Mouse (Mus musculus): ENCODE data around the gene Bmp8a.

DNA sequence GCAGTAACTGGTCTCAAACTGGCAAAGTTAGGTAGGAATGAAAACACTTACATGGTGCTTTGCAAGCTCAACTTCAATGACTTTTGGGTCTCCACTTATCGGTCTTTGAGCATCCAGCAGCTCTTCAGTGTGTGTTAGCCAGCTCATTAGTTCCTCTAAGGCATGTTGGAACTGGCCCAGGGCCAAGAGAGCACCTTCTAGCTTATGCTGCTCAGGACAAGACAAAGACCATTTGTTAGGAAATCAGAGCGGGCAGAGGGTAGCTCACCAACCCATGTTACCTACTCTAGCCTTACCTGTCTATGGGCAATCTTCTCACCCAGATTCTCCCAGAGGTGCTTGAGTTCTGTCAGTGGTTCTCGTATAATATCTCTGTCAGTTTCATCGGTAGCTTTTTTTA is 39.0 kb upstream of the Bmp8a start:
- TF ChIP-seq CTCF (IDR thresholded peaks at IDR 0.05; ENCODE audit: borderline replicate concordance, insufficient read depth, low read depth, low read length), result no peak
- no peak for TF ChIP-seq POLR2A (IDR thresholded peaks at IDR 0.05; ENCODE audit: borderline replicate concordance, insufficient read depth, low read length)
